Mouse (Mus musculus) layer of hippocampus, adult 6 months (tissue): Measurements from ENCODE around the gene Lsm14a. TPM values are rescaled to one million over a fixed set of nuclear protein-coding genes. Genes with fewer than 3 reads are reported as not detected.

ENCODE experiments used
- long read RNA-seq, 2 experiments: library from polyadenylated mRNA; unstranded; transcript quantifications; one replicate each; pipeline ENCODE4 v2.0.0; 2019 to 2020
- polyA plus RNA-seq: library from polyadenylated mRNA; unstranded; fragments of <200 nt; fragmentation: Nextera tagmentation; gene quantifications from 2 replicates; pipeline ENCODE4 v1.2.3, GENCODE M21; 2021

Lsm14a gene
- 10.7 and 12.2 TPM in 2 replicates for polyA plus RNA-seq
- long read RNA-seq, experiment 1, transcript Lsm14a-201 (11 exons, 2,944 nt): major isoform, 5 of 24 reads
- long read RNA-seq, experiment 1, partial matches to known transcripts: 9 of 24 reads
- long read RNA-seq, experiment 1, other reads (novel, unspliced or antisense): 10 of 24 reads
- long read RNA-seq, experiment 2, transcript Lsm14a-201 (11 exons, 2,944 nt): major isoform, 53 of 89 reads
- long read RNA-seq, experiment 2, partial matches to known transcripts: 12 of 89 reads
- long read RNA-seq, experiment 2, other reads (novel, unspliced or antisense): 24 of 89 reads

DNA sequence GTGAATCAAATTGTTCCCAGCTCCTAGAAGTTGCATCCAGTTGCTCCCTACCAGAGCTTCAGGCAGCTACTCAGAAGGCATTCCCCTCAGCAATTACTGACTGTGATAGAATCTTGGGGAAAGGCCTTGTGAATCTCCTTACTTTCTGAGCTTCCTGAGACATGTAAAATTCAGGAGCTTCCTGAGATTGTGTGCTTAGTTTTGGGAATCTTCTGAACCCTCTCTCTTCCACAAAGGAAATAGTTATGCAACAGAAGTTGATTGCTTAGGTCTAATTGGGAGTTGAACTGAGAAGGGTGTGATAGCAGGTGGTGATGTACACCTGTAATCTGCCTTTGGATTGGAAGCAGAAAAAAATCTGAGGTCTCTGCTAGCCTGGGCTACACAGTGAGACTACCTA is at the start of gene Lsm14a:
Lsm14a (minus strand) TSS at position 101 of the 400 bp plus-strand sequence.

DNA sequence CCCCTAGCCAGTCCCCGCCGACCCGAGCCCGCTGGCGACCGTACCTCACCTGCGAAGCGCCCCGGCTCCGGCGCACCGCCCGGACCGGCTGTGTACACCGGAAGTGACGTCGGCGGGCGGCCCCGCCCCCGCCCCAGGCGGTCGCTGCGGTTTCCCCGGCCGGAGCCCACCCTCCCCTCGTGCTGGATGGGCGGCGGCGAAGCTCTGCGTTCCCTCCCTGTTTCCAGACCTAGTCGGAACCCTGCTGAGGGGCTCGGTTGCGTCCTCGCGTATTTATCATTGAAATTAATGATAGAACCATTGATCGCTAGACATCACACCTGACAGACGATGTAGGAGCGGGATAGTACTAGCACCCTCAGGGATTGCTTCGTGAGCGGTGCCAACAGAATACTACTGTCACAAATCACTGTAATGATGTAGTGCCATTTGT is 79.7 kb downstream of the Lsm14a start, which contains the start of gene 4931406P16Rik:
4931406P16Rik (minus strand) TSS at position 109 of the 433 bp plus-strand sequence.

Other genes starting within 250 kb of the Lsm14a start
- gene Uba2, start 223.7 kb downstream of the Lsm14a start, polyA plus RNA-seq: 90.1 and 97.0 TPM in 2 replicates
- 34.4 and 35.4 TPM in 2 replicates for gene Pdcd2l, start 196.7 kb downstream of the Lsm14a start, polyA plus RNA-seq
- gene Gpi1, start 163.0 kb downstream of the Lsm14a start, polyA plus RNA-seq: 664 and 694 TPM in 2 replicates
- not detected in 2 replicates for gene Gm6096, start 142.3 kb downstream of the Lsm14a start, polyA plus RNA-seq
- 8.7 and 9.5 TPM in 2 replicates for gene 4931406P16Rik, start 79.8 kb downstream of the Lsm14a start, polyA plus RNA-seq